Mouse (Mus musculus) granulocyte monocyte progenitor cell, adult 5-6 weeks (primary cell): ENCODE results near the gene Ash1l. TPM values are rescaled to one million over a fixed set of nuclear protein-coding genes. Genes with fewer than 3 reads are reported as not detected.

Experiments used
- ATAC-seq: replicated peaks from 2 replicates; pipeline ENCODE4 v1.8.0; 2016; ENCODE audit warnings: mild to moderate bottlenecking, moderate TSS enrichment, inconsistent platforms; ENCODE audit not compliant: poor library complexity, severe bottlenecking
- total RNA-seq, 2 experiments: library from RNA; stranded (forward) in 1 of 2; stranded (reverse) in 1 of 2; fragments of 200-712, 200-1000 nt in 1 of 2; fragments of >200 nt in 1 of 2; fragmentation: Nextera tagmentation in 1 of 2; gene quantifications; 2 replicates each; pipeline ENCODE4 v1.2.3; 2014 to 2017

Ash1l gene
- total RNA-seq (2014; fragmentation: Nextera tagmentation), result 37.7 and 41.5 TPM in 2 replicates
- 17.0 and 23.5 TPM in 2 replicates for total RNA-seq (2017)

DNA sequence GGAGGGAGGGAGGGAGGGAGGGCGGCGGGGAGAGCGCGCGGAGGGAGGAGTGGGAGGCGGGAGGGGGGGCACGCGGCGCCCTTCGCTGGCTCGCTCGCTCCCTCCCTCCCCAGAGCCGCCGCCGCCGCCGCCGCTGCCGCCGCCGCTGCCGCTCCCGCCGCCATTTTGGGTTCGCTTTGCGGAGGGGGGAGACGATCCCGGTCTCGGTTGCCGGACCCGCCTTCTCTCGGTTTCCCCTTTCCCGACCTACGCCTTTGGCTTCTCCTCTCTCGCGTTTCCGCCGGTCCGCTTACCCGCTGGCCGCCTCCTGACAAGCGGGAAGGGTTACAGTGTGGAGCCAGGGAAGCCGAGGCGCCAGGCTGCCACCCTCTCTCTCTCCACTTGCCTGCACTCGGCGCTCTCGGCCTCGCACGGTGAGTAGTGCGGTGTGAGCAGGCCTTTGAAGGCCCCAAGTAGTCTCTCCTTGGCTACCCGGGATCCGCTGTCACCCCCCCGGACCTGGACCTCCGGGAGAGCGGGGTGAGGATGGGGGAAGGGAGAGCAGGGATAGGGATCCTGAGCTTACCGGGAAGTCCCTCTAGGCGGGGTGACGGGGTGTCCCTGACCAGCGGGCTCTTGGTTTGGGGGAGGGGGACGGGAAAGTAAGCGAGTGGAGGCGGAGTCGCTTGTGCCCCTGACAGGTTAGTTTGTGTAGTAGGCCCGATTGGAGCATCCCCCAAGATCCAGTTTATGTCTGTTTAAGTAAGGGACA lies at the start of gene Ash1l, which contains the start of gene Dap3:
Gene Ash1l, plus strand, starts transcription at position 47 of the 751 bp plus-strand sequence.
Gene Dap3, minus strand, starts transcription at position 606 of the 751 bp plus-strand sequence.
- ATAC-seq, result peak; percentile 64

- ATAC-seq, result no peak
Measured at GRCm38 (mm10) chr3:88904803-88905202, 45.6 kb upstream of the Ash1l start.

DNA sequence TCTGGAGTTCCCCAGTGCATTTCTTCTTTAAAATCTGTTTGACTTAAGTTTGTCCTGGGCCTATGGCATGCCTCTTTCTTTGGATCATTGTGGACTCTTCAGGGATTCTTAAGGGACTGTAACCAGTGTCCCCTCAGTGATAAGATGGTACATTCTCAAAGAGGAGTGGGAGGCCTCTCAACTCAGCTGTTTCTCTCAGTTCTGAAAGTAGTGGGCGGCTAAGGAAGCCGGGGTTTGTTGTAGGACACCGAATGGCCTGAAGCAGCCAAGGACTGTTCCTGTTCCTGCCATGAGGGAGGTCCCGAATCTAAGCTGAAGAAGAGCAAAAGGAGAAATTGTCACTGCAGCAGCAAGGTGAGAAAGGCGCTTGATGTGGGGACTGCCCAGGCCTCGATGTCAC lies 45.2 kb upstream of the Ash1l start:
- no peak for ATAC-seq

GRCm38 (mm10) chr3:88905741-88906140 lies 44.7 kb upstream of the Ash1l start:
- ATAC-seq, result no peak

GRCm38 (mm10) chr3:88906393-88907159 lies 43.8 kb upstream of the Ash1l start:
- ATAC-seq, result no peak

GRCm38 (mm10) chr3:88912585-88912984 lies 37.8 kb upstream of the Ash1l start:
- ATAC-seq, result no peak

DNA sequence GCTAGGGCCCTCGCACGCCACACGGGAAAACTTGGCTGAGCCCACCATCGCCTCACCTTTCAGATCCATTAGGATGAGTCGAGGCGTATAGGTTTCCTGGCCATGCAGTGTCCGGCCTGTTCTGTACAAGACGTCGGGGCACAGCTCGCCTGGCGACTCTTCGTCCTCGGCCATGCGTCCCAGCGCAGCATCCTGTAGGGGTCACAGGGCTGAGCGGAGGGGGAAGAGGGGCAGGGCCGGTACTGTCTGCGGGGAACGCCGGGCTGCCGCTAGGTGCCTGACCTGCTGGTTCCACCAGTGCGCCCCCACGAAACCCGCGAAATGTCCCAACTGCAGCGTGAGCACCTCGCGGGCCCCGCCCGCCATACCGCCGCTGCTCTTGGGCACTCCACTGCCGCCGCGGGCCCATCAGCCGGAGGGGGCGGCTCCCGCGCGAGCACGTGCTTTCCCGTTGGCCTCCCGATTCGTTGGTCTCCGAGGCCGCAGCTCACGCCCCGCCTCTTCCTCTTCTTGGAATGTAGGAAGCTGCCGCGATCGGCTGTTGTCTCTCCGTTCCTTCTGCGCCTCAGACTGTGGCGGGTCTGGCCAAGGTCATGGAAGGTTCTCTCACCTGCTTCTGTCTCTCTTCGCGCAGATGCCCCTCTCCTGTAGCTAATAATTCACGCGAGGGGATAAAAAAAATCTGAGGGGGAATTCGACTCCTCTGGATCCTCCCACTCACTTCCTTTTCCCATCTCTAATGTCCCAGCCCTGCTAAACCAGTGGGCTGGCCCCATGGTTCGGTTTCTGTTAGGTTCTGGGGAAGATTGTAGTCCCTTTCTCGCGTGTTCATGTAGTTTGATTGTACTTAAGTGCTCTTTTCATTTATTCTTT lies 36.7 kb upstream of the Ash1l start, which contains the start of gene Msto1:
Gene Msto1, minus strand, starts transcription at position 489 of the 873 bp plus-strand sequence.
- ATAC-seq, result peak; percentile 97

DNA sequence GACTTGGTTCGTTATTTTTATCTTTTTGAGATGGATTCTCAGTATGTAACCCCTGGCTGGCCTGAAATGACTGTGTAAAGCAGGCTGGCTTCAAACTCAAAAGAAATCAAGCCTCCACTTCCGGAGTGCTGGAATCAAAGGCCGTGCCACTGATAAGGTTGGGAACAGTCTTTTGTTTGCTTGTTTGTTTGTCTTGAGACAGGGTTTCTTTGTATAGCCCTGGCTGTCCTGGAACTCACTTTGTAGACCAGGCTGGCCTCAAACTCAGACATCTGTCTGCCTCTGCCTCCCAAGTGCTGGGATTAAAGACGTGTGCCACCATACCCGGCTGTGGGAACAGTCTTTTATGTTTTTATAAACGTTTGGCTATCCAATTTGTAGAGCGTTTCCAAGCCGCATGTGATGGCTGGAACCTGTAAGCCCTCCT lies 36.0 kb upstream of the Ash1l start:
- no peak for ATAC-seq

DNA sequence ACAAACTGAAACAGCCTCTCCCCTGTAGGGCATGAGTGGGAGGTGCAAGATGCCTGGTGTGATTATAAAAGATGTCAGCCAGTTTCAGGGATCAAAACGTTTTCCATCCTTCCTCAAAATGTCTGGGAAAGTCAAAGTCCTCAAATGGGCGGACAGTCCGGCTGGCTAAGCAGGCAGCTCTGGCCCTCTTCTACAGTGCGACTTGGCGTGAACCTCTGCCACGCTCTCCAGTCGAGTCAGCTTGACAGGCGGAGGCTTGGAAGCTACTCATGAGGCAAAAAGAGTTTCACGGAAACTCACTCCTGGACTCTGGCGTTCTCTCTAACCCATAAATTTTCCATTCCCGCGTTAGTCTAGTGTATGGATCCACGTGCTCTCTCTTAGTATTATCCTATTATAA lies 31.4 kb upstream of the Ash1l start:
- no peak for ATAC-seq

DNA sequence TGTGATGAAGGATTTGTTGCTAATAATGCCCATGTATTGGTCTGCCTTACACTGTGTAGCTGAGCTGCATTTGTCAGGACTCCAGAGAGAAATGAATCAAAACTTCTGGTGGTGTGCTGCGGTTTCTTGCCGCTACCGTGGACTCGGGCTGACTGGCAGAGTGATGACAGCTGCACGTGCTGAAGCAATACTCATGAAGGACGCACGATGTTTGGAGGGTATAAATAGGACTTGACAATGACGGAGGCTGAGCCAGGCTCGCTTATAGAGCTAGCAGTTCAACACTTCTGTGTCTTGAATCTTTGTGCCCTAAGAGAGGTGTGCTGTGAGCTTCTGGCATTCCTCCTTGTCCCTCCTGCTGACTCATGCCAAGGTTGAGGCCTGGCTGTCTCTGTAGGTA lies 29.0 kb upstream of the Ash1l start:
- ATAC-seq, result no peak

DNA sequence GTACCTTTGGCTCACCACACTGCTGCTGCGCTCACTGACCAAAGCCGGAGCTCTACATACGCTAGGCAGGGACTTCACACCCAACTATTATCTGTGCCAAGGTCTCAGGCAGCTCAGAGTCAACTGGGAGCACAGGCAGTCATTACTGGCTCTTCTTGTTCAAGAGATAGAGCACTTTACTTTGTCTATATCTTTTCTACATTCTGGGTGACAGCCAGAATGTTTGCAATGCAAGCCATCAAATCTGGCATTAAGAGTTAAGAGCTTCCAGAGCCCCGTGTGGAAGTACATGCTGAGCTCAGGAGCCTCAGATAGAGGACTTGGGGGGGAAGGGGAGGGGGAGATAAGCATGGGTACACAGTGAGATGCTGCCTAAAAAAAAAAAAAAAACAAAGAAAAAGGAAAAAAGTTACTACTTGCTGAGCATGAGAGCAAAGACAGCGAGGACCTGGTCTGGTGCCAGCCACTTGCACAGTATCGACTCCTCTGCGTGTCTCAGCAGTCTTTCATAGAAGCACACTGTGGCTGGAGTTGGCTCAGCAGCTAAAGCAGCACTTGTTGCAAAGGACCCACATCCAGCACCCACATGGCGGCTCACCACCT lies 26.3 kb upstream of the Ash1l start:
- ATAC-seq, result no peak

DNA sequence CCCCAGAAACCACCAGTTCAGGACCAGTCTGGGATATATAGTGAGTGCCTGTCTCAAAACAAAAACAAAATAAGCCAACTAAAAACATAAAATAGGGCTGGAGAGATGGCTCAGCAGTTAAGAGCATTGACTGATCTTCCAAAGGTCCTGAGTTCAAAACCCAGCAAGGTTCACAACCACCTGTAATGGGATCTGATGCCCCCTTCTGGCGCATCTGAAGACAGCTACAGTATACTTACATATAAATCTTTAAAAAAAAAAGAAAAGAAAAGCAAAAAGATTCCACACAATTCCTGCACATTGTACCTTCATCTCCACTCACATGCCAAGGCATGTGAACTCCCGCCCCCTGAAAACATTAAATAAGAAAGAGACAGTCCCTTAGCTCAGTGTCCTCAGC lies 24.8 kb upstream of the Ash1l start:
- no peak for ATAC-seq

- no peak for ATAC-seq
Measured at GRCm38 (mm10) chr3:88929501-88929900, 20.9 kb upstream of the Ash1l start.

DNA sequence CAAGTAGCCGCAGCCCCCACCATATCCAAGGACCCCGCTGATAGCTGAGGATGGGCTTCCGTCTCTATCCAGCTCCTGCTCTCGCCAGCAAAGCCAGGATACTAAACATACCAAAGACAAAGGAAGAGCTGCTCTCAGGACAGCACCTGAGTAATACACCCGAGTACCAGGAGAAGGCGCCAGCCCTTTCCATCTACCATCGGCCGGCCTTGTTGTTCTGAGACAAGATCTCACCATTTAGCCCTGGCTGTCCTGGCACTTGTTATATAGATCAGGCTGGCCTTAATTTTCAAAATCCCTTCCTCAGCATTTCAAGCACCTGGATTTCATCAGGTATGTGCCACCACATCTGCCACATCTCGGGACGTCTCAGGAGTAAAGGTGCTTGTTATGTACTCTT lies 11.4 kb upstream of the Ash1l start:
- no peak for ATAC-seq

DNA sequence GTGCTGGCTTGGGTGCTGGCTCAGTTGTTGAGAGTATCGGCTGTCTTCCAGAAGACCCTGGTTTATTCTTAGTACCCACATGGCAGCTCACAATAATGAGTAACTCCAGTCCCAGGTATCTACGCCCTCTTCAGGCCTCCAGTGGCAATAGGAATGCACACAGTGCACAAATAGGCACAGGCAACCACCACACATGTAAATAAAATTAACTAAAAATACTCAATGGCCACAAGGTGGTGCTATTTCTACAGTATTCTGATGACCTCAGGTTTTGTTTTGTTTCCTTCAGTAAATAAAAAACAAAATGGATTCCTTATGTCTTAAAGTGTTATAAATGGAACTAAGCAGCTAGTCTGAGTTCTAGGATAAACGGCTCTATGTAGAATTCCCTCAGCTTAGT lies 10.7 kb upstream of the Ash1l start:
- ATAC-seq, result peak; percentile 66

GRCm38 (mm10) chr3:88942316-88942880 lies 8.0 kb upstream of the Ash1l start:
- no peak for ATAC-seq

DNA sequence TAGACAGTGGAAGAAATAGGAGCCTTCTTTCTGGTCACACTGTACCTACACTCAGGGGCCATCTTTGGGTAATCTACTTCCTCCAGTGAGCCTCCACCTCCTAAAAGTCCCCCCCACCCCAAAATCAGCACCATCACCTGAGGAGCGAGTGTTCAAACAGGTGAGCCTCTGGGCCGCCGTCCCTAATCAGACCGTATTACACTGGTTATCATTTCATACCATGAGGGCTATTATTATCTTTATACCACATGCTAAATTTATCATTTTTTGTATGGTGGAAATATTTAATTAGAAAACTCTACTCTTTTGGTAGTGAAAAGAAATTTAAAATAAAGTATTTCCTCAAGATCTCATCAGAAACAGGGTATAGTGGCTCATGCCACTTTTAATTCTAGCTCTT lies 6.3 kb upstream of the Ash1l start:
- no peak for ATAC-seq

DNA sequence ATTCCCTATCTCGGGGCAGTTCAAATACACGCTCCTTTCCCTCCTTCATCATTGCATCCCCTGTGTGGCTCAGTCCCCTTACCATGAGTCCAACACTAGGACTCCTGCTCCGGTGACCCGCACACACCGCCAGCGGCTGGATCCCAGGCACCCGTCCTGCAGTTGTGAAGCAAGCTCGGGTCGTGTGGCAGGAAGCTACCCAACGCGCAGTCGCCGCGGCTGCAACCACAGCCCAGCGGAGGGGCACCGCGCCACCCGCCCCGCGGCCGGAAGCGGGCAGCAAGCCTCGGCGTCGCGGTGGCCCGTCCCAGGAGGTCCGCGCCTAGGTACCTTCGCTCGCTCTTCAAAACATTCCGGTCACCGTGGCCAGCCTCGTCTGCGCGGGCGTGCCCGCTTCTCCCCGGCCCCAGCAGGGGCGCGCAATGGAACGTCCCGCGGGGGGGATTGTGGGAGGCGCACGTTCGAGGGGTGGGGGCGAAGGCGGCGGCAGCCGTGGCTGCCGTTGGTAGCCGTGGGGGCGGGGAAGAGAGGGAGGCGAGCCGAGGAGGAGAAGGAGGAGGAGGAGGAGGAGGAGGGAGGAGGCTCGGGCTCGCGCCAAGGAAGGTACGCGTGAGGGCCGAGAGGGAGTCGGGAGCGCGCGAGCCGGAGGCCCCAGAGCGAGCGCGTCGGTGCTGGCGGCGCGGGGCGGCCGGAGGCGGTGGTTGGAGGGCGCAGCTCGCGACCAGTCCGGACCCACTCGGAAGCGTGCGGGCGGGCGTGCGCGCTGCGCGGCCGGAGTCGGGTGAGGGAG lies 441 bp upstream of the Ash1l start:
- peak; percentile 64 for ATAC-seq

DNA sequence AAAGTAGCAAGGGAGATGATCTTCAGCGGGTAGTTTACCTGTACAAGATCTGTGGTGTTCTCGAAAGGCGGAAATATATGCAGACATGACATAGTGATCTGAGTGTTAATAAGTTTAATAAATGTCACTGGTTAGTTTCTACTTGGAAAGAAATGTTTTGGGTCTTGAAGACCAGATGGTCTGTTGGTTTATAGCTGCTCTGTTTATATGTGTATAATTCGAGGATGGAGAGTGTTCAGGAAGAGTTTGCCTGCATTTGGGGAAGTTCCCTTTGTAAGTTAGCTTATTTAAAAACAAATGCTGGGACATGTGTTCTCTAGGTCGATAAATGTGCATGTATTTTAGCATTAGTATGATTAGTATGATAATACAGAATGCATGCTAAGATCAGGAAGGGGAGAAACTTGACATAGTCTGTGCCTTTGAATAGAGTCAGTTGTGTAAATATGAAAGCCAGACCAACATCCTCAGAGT lies 942 bp downstream of the Ash1l start:
- no peak for ATAC-seq
